Mouse (Mus musculus) erythroblast, adult 5-6 weeks (primary cell): Measurements from ENCODE around the gene Pmel. TPM values are rescaled to one million over a fixed set of nuclear protein-coding genes. Genes with fewer than 3 reads are reported as not detected.

ENCODE experiments used
- ATAC-seq: replicated peaks from 2 replicates; pipeline ENCODE4 v1.8.0; 2016; ENCODE audit warnings: moderate number of reproducible peaks, mild to moderate bottlenecking, moderate TSS enrichment, inconsistent platforms; ENCODE audit not compliant: poor library complexity, low FRiP score, severe bottlenecking
- total RNA-seq, 2 experiments: library from RNA; stranded (forward) in 1 of 2; stranded (reverse) in 1 of 2; fragments of 150-400 nt in 1 of 2; fragments of 200-764, 138-1000 nt in 1 of 2; gene quantifications; 2 replicates each; pipeline versions ENCODE4 v1.2.3 to v1.2.4; 2015 to 2017; ENCODE audit warnings: low replicate concordance in 2 of 2

Pmel gene
- total RNA-seq (2015; ENCODE audit: low replicate concordance) = not detected in 2 replicates
- total RNA-seq (2017; ENCODE audit: low replicate concordance) = not detected in 2 replicates

DNA sequence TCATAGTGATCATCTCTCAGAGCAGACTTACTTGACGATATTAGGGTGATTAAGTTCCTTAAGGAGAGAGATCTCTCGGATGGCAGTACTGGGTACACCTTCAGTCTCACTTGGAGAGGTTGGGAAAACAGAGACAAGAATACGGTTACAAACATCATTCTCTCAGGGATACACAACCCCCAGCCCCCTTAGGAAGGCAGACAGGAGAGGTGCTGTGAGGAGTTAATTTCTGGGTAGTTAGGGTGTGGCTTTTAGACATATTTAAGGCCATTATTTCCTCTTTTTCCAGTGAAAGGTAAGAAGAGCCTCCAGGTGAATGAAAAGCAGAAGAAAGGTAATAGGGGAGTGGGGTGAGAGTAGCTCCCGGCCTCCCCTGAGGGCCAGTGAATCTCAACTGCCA lies at the start of gene Pmel:
Gene Pmel, plus strand, starts transcription at position 301 of the 400 bp plus-strand sequence.
- ATAC-seq = peak; percentile 1; the same call in 1 of the 2 replicates

DNA sequence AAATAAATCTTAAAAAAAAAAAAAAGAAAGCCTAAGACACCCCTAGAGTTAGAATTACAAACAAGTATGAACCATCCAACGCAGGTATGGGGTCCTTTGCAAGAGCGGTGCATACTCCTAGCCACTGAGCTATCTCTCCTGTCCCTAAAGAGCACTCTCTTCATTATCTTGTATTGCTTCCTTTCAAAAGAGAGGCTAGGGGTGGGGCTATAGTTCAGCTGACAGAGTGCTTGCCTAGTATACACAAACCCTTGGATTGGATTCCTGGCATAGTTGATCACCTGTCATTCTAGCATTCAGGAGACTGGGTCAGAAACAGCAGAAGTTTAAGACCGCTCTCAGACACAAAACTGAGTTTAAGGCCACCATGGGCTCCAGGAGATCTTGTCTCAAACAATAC lies 48.7 kb upstream of the Pmel start:
- peak; percentile 80 for ATAC-seq

GRCm38 (mm10) chr10:128656731-128657130 lies 47.3 kb upstream of the Pmel start:
- no peak for ATAC-seq

DNA sequence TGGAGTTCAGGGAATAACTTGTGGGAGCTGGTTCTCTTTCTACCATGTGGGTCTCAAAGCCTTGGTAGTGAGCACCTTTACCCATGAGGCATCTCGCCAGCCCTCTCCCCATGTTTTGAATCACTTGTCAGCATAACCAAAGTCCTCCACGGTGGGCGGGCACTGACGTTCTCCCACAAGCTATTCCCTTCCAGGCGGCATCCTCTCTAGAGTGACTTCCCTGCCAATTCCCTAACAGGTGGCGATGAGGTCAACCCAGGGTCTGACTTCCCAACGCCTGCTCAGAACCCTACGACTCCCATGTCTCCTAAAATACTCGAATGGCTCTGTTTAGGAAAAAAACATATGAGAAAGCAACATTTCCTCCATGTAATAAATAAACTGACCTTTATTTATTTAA lies 46.2 kb upstream of the Pmel start:
- no peak for ATAC-seq

- ATAC-seq = no peak
Observed at GRCm38 (mm10) chr10:128659490-128659889, 44.5 kb upstream of the Pmel start.

- no peak for ATAC-seq
Observed at GRCm38 (mm10) chr10:128662465-128662864, 41.5 kb upstream of the Pmel start.

DNA sequence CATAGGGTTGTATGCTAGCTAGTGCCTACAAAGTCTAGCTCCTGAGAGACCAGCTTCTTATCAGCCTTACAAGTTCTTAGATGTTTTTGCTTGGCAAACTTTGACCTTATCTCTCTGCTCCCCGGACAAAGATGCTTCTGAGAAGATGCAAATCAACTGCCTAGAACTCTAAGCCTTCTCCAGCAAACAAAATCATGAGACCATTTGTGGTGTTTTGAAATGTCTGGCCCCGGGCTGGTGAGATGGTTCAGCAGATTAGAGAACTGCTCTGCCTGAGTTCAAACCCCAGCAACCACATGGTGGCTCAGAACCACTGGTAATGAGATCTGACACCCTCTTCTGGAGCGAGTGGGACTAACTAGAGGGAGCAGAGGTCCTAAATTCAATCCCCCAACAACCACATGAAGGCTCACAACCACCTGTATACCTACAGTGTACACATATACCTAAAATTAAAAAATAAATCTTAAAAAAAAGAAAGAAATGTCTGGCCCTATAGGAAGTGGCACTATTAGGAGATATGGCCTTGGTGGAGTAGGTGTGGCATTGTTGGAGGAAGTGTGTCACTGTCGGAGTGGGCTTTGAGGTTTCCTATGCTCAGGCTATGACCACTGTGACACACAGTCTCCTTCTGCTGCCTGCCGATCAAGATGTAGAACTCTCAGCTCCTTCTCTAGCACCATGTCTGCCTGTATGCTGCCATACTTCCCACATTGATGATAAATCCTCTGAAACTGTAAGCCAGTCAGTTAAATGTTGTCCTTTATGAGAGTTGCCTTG lies 40.4 kb upstream of the Pmel start:
- no peak for ATAC-seq

GRCm38 (mm10) chr10:128664808-128665207 lies 39.2 kb upstream of the Pmel start:
- peak; percentile 69 for ATAC-seq

DNA sequence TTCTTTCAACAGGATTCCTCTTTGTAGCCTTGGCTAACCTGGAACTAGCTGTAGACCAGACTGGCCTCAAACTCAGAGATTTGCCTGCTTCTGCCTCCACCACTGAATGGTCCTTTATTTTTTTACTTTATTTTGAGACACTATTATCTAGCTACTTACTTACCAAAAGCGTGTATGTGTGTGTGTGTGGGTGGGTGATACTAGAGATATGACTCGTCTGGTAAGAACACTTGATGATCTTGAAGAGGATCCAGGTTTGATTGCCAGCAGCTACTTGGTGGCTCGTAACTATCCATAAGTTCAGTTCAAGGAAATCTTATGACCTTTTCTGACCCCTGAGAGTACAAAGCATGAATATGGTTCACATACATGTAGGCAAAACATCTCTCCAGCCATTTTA lies 38.7 kb upstream of the Pmel start:
- peak; percentile 41; the same call in 1 of the 2 replicates for ATAC-seq

- ATAC-seq = peak; percentile 50
Observed at GRCm38 (mm10) chr10:128665806-128666205, 38.2 kb upstream of the Pmel start.

DNA sequence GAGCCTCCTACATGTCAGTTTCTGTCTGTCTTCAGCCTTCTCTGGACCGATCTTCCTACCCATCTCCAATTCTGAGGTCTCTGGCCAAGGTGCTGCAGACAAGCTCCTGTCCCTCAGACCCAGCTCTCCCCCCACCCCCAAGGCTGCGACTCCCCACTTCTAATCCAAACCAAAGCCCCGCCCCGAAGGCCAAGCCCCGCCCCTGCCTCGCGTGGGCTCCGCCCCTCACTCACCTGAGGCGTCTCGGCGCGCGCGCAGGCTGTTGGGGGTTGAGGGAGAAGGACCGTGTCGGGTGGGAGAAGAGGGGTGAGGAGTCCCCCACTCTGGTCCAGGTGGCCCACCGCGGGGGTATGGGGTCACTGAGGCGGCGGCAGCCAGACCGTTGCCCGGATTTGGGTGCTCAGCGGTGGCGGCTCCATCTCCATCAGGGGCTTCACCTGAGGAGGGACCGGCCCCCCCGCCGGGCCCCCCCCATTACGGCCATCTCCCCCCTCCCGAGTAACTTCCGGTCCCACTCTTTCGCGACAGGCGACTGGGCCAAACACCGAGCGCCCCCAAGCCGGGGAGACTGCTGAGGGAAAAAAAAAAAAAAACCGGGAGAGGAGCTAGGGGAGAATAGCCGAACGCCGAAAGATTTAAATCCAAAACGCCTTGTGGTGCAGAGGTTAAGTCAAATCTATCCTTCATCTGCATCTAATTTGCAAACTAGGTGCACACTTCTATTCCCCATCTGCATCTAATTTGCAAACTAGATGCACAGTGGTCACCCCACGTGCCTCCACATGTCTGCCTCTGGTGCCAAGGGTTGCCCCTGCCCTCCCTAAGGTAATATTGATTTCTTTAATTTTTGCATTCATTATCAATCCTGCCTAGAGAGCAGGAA lies 35.0 kb upstream of the Pmel start:
- ATAC-seq = peak; percentile 38; the same call in 1 of the 2 replicates

- ATAC-seq = no peak
Observed at GRCm38 (mm10) chr10:128671148-128671547, 32.8 kb upstream of the Pmel start.

DNA sequence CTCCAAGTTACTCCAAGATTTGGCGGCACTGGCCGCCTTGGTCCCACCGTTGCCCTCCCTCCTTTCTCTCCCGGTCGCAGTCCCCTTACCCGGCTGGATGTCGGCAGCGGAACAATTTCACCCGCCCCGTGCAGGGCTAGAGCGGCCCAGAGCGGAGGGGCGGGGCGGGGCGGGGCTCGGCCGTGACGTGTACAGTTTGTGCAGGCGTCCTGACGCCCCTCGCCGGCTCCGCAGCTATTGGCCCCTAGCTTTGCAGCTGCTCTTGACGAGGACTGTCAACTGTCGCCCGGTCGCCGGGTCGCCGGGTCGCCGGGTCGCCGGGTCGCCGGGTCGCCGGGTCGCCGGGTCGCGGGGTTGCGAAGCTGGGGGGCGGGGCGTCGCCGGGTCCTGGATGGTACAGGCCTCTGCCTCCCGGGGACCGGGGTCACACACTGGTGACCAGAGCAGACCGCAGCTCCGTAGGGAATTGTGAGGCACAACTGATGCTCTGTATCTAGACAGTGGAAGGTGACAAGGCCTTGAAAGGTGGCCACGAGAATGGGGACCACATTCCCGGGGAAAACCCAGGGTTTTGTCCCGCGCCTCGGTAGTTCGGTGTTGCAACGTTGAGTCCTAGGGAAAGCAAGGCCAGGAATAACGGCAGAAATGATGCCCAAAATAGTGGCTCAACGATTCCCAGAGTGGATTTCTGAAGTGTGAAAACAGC lies 30.1 kb upstream of the Pmel start, which contains the start of gene Suox:
Gene Suox, minus strand, starts transcription at position 311 of the 706 bp plus-strand sequence.
- peak; percentile 71 for ATAC-seq

- peak; percentile 66 for ATAC-seq
Observed at GRCm38 (mm10) chr10:128674469-128675008, 29.5 kb upstream of the Pmel start.

DNA sequence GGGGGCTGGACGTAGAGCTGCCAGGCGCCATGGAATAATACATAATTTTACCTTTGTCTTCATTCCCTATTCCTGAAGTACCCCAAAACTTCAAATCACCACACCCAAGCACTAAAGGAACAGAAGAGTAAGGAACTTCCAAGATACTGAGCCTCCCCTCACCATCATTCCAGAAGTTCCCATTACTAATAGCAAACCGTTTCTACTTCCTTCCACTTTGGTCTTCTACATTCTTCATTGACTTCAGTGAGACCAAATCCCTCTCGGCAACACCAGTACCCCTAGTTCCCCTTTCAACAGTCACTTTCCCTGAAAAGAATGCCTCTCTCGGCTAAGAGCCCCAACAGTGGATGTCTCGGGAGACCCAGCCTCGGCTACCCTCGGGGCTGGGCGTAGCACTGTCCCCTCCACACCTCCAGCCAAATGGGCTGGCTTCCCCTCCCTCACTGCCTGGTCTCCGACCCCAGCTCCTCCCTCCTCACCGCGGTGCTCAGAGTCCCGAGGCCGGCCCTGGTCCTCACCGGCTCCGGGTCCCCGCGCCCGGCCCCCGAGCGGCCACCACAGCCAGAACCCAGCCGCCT lies 8.5 kb upstream of the Pmel start:
- 0 out of 2 replicates have a peak, but pooled peaks have one; percentile 0 for ATAC-seq

DNA sequence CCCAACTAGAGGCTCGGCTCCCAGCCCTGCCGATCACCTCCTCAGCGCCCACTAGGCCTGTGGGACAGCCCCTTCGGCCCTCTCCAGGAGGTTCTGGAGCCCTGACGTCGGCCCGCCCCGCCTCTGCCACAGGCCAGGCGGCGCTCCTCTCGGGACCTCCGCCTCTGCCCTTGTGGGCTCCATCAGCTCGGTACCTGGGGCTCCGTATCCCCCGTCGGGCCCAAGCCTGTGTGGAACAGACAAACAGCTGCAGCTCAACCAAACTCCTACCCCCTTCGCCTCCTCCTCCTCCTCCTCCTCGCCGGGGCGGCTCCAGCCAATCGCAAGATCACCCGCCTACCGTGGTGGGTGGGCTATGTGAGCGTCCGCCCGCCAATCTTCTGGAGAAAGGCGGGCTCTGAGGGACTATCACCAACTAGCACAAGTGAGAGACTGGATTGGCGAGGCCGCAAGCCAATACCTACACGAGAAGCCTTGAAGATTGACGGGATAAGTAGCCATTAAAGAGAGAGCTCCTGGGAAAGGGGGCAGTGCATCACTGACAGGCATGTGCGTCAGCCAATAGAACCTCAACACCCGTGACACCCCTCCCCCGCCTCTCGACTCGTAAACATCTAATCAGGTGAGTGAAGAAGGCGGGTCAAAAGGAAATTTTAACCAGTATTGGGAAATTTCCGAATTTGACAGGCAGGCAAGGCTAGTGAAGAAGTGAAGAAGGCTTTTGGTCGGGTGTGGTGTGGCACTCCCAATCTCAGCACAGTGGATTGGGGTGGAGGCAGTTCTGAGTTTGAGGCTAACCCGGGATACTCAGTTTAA lies 7.8 kb upstream of the Pmel start, which contains the start of gene Rab5b:
Gene Rab5b, minus strand, starts transcription at position 273 of the 816 bp plus-strand sequence.
- peak; percentile 94 for ATAC-seq

GRCm38 (mm10) chr10:128697072-128697725 lies 6.8 kb upstream of the Pmel start:
- ATAC-seq = no peak

DNA sequence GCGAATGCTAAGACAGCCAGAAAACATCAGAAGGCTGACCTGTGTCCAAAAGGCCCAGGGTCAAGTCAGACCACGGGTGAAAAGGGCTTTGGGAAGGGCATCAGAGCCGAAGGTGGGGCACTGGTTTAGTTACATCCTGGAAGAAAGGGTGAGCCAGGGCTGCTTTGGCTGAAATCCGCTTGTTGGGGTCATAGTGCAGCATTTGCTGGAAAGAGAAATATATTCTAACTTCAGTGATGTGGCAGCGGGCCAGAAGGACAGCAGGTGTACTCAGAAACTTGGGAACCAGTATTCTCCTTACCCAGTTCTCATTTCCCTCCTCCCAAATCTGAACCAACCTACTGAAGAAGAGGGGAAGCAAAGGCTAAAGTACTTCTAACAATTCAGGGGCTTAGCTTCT lies 5.0 kb upstream of the Pmel start:
- ATAC-seq = no peak
